19 mouse cellular contexts compared by ENCODE assay signal in the genomic region with DNA sequence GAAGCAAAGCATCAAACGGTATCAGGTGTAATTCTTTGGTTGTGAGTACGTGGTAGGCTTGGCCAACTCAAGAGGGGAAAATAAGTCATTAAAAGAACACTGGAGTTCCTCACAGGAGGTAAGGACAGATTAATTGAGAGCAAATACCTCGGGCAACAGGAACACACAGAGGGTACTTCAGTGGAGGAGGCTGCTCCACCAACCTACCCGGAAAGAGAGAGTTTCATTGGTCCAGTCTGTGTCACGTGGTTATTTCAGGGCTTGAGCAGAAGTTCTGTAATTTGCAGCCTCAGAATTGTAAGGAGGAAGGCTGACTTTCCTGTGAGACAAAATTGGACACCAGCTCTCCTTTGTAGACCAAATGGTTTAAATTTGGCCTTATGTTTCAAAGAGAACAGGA.
DNase-seq lines count a peak whose midpoint lies in the region; ATAC-seq and TF ChIP-seq lines count a peak whose summit lies in the region.
"Had no signal": no experiment of that assay in that cellular context is flagged by ENCODE, and none has a peak within 500 bp of the region (broad histone marks: within the 10 kb centered on the region; RNA-seq: fewer than 3 reads in every experiment).

No protein-coding gene starts in this region.

- no peak for TF ChIP-seq EP300 in lung, postnatal 0 days (IDR thresholded peaks at IDR 0.05)

- H3K4me1 ChIP-seq in lung, postnatal 0 days (ENCODE audit: insufficient read depth, low read depth, low read length) = no peaks in the 10 kb centered on the region
- H3K4me1 ChIP-seq in forebrain, embryonic 15.5 days = no peaks in the 10 kb centered on the region
- H3K4me1 ChIP-seq: embryonic facial prominence, embryonic 15.5 days; heart, embryonic 12.5 days; hindbrain, embryonic 13.5 days; midbrain, embryonic 13.5 days; neural tube, embryonic 13.5 days had no signal

- no peak overlapping the region for H3K4me3 ChIP-seq in lung, postnatal 0 days (ENCODE audit: low read depth, low read length)
- H3K4me3 ChIP-seq in forebrain, embryonic 15.5 days = no peak overlapping the region
- H3K4me3 ChIP-seq: embryonic facial prominence, embryonic 15.5 days; heart, embryonic 12.5 days; hindbrain, embryonic 13.5 days; layer of hippocampus, adult 2 months; midbrain, embryonic 13.5 days; neural tube, embryonic 13.5 days had no signal

- intact Hi-C loops in heart, postnatal 14 days (cut with DNase I) = no loop called here

- DNase-seq in 416B (ENCODE audit: low read depth) = peak; percentile 22
- DNase-seq in T-cell, adult 2 months (ENCODE audit: low spot score) = peak; percentile 26
- peak; percentile 66 for DNase-seq in lung, postnatal 0 days (ENCODE audit: low spot score)
- peak; percentile 61 for DNase-seq in splenic B cell, adult 2 months (ENCODE audit: low read depth, low spot score)
- DNase-seq in right cerebral cortex, postnatal 36 days (ENCODE audit: low spot score in 2 of 2) = no peak
- DNase-seq in adrenal gland, postnatal 10 days = no peak
- DNase-seq in heart, postnatal 14 days = no peak
- DNase-seq: adrenal gland, postnatal 14 days; gastrocnemius, postnatal 10 days; kidney, adult 8-10 months had no signal

- 37% methylated on average over 5 of the region's 5 CpGs for WGBS in lung, postnatal 0 days
- WGBS in forebrain, embryonic 15.5 days = 66% methylated on average over 5 of the region's 5 CpGs

- no peak overlapping the region for H3K9ac ChIP-seq in lung, postnatal 0 days (replicated peaks; ENCODE audit: low read depth)
- no peak overlapping the region for H3K9ac ChIP-seq in forebrain, embryonic 15.5 days (replicated peaks)
- H3K9ac ChIP-seq: embryonic facial prominence, embryonic 15.5 days; heart, embryonic 12.5 days; hindbrain, embryonic 13.5 days; liver, embryonic 14.5 days; midbrain, embryonic 13.5 days; neural tube, embryonic 13.5 days had no signal

- no peaks in the 10 kb centered on the region for H3K27me3 ChIP-seq in lung, postnatal 0 days (replicated peaks; ENCODE audit: insufficient read depth, low read length)
- H3K27me3 ChIP-seq in splenic B cell, adult 2 months (ENCODE audit: control insufficient read depth, insufficient read depth, low read length, poor library complexity, severe bottlenecking) = no peaks in the 10 kb centered on the region
- no peaks in the 10 kb centered on the region for H3K27me3 ChIP-seq in forebrain, embryonic 15.5 days
- H3K27me3 ChIP-seq: embryonic facial prominence, embryonic 15.5 days; heart, embryonic 12.5 days; hindbrain, embryonic 13.5 days; midbrain, embryonic 13.5 days; neural tube, embryonic 13.5 days had no signal

- no peaks in the 10 kb centered on the region for H3K9me3 ChIP-seq in lung, postnatal 0 days (ENCODE audit: low read length)
- H3K9me3 ChIP-seq in forebrain, embryonic 15.5 days = no peaks in the 10 kb centered on the region
- H3K9me3 ChIP-seq: embryonic facial prominence, embryonic 15.5 days; heart, embryonic 12.5 days; hindbrain, embryonic 13.5 days; midbrain, embryonic 13.5 days; neural tube, embryonic 13.5 days had no signal

- no peak for TF ChIP-seq CTCF in lung, postnatal 0 days (IDR thresholded peaks at IDR 0.05)

- peak; percentile 85 for ATAC-seq in lung, postnatal 0 days
- ATAC-seq in forebrain, embryonic 15.5 days (replicated peaks) = no peak
- ATAC-seq: forebrain, embryonic 16.5 days; midbrain, embryonic 13.5 days had no signal

- H3K27ac ChIP-seq in lung, postnatal 0 days (ENCODE audit: low read length) = no peak overlapping the region
- no peak overlapping the region for H3K27ac ChIP-seq in forebrain, embryonic 15.5 days (replicated peaks)
- H3K27ac ChIP-seq: embryonic facial prominence, embryonic 15.5 days; hindbrain, embryonic 13.5 days; layer of hippocampus, adult 2 months; liver, embryonic 14.5 days; midbrain, embryonic 13.5 days; neural tube, embryonic 13.5 days had no signal

- H3K36me3 ChIP-seq in lung, postnatal 0 days (ENCODE audit: insufficient read depth, low read length) = no peaks in the 10 kb centered on the region
- no peaks in the 10 kb centered on the region for H3K36me3 ChIP-seq in splenic B cell, adult 2 months (ENCODE audit: control insufficient read depth, insufficient read depth, low read length, poor library complexity, severe bottlenecking)
- no peaks in the 10 kb centered on the region for H3K36me3 ChIP-seq in forebrain, embryonic 15.5 days
- H3K36me3 ChIP-seq: embryonic facial prominence, embryonic 15.5 days; heart, embryonic 12.5 days; hindbrain, embryonic 13.5 days; midbrain, embryonic 13.5 days; neural tube, embryonic 13.5 days had no signal

- H3K4me2 ChIP-seq in lung, postnatal 0 days (replicated peaks; ENCODE audit: low read depth, low read length) = no peak overlapping the region
- H3K4me2 ChIP-seq in forebrain, embryonic 15.5 days (replicated peaks) = no peak overlapping the region
- H3K4me2 ChIP-seq: embryonic facial prominence, embryonic 15.5 days; heart, embryonic 12.5 days; hindbrain, embryonic 13.5 days; midbrain, embryonic 13.5 days; neural tube, embryonic 13.5 days had no signal

Comparison
In these comparisons a context has a peak if more than half of its experiments do, and no peak if none do; other contexts are left out.
1. DNase-seq: peak in 416B (single experiment), T-cell, adult 2 months (single experiment), lung, postnatal 0 days (single experiment) and splenic B cell, adult 2 months (single experiment); none in right cerebral cortex, postnatal 36 days (0 of 2), adrenal gland, postnatal 10 days (single experiment) and heart, postnatal 14 days (0 of 2).